Mouse (Mus musculus): ENCODE measurements at regions not wholly inside any gene's neighbourhood (a gene's known extent, or its start where the extent isn't known, plus 50 kb on each side); places are given as distances from the start of the nearest gene placed in this dataset.
"Not testable (repeated sequence)": the region's sequence is repeated elsewhere in the genome, so short reads cannot be mapped to it uniquely, and the experiment has no call there.

DNA sequence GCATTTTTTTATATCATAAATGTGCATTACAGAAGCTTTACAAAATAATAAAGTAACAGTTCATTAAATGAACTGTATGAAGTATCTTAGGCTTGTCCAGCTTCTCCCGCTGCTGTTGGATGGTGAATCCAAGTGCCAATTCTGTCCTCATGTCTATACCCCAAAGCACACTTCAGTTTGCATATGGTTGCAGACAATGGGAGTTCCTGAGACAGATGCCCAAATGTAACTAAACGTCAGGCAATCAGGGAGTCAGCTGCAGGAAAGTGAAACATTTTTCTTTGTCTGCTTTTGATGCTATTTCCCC lies 859.4 kb upstream of the Mms22l start:
- H3K4me2 ChIP-seq: no peak overlapping the region
- H3K27ac ChIP-seq: no peak overlapping the region
- H3K36me3 ChIP-seq: no peaks in the 10 kb centered on the region
- 71% methylated on average over 2 of the region's 2 CpGs for WGBS
- H3K27me3 ChIP-seq: no peaks in the 10 kb centered on the region
- H3K9me3 ChIP-seq (replicated peaks): no peaks in the 10 kb centered on the region
- H3K4me1 ChIP-seq: no peaks in the 10 kb centered on the region
- no peak for ATAC-seq (replicated peaks; ENCODE audit: low FRiP score)
- no peak overlapping the region for H3K4me3 ChIP-seq (replicated peaks)
- no peak overlapping the region for H3K9ac ChIP-seq

DNA sequence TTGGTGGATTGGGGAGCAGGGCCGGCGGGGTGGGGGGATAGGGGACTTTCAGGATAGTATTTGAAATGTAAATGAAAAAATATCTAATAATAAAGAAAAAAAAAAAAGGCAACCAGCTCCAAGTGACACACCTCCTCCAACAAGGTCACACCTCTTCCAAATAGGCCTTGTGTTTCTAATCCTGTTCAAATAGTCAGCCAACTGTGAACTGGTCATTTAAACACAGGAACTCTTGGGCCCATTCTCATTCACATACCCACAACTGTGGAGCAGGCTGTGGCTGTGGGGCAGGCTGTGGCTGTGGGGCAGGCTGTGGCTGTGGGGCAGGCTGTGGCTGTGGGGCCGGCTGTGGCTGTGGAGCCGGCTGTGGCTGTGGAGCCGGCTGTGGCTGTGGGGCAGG lies 839.6 kb upstream of the Mms22l start:
- not testable (repeated sequence) for H3K27me3 ChIP-seq; H3K9ac ChIP-seq; H3K27ac ChIP-seq; H3K9me3 ChIP-seq (replicated peaks); H3K4me3 ChIP-seq (replicated peaks); H3K4me1 ChIP-seq; ATAC-seq (replicated peaks; ENCODE audit: low FRiP score); H3K36me3 ChIP-seq; H3K4me2 ChIP-seq
- WGBS: 91% methylated on average over 5 of the region's 5 CpGs

DNA sequence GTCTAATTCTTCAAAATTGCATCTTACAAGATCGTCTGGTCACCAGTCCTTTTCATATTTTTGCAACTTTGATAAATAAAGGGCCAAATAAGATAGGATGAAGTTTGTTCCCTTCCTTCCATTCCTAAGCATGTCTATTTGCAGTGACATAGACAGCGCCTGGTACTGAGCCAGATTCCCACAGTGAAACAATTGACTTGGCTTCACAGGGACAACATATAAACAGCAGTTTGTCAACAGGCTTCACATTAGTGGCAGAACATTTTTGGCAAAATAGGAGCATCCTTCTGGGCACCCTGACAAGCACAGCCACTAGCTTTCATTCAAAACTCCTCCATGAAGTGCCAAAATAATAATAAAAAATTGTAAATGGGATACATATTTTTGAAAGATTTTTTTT lies 827.4 kb upstream of the Mms22l start:
- H3K36me3 ChIP-seq: no peaks in the 10 kb centered on the region
- H3K4me2 ChIP-seq: no peak overlapping the region
- H3K9ac ChIP-seq: no peak overlapping the region
- H3K4me3 ChIP-seq (replicated peaks): no peak overlapping the region
- no peak for ATAC-seq (replicated peaks; ENCODE audit: low FRiP score)
- H3K9me3 ChIP-seq (replicated peaks): no peaks in the 10 kb centered on the region
- 83% methylated on average over 2 of the region's 2 CpGs for WGBS
- no peak overlapping the region for H3K27ac ChIP-seq
- no peaks in the 10 kb centered on the region for H3K27me3 ChIP-seq
- H3K4me1 ChIP-seq: no peaks in the 10 kb centered on the region

DNA sequence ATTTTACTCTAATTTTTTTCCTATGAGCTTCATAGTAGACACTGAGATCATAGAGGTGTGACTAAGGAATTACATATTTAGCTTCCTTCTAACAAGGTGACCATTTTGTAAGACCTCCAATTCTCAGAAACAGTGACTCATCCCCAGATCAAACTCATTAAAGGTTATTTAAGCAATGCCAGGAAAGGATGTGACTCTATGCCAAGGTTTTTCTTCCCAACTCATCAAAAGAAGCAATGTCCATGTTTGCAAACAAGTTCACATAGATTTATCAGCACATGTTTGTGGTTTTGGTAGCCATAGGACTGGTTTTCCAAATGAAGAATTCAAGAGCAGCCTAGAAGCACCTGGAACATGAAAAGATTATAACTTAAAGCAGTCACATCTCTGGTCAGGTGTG lies 792.6 kb upstream of the Mms22l start:
- H3K9ac ChIP-seq: no peak overlapping the region
- ATAC-seq (replicated peaks; ENCODE audit: low FRiP score): no peak
- H3K4me2 ChIP-seq: no peak overlapping the region
- H3K27me3 ChIP-seq: no peaks in the 10 kb centered on the region
- H3K36me3 ChIP-seq: no peaks in the 10 kb centered on the region
- no peaks in the 10 kb centered on the region for H3K9me3 ChIP-seq (replicated peaks)
- no peaks in the 10 kb centered on the region for H3K4me1 ChIP-seq
- H3K27ac ChIP-seq: no peak overlapping the region
- no peak overlapping the region for H3K4me3 ChIP-seq (replicated peaks)

DNA sequence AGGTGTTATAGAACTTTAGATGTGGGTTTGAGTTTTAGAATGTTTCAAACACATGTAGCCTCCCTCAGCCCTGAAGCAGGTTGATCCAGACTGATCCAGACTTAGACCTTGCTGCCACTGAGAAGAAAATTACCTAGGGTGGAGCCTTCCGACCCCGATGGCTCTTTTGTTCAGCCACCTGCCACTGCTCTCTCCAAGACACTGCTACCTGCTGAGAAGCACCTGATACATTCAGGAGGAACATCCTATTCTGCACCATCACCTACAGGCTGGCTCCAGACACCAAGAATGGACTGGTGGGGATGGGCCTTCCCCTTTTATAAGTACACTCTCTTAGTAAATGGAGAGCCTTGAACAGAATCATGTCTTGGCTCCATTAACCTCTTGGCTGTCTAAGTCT lies 785.5 kb upstream of the Mms22l start:
- no peak overlapping the region for H3K4me3 ChIP-seq (replicated peaks)
- WGBS: 83% methylated on average over 2 of the region's 2 CpGs

DNA sequence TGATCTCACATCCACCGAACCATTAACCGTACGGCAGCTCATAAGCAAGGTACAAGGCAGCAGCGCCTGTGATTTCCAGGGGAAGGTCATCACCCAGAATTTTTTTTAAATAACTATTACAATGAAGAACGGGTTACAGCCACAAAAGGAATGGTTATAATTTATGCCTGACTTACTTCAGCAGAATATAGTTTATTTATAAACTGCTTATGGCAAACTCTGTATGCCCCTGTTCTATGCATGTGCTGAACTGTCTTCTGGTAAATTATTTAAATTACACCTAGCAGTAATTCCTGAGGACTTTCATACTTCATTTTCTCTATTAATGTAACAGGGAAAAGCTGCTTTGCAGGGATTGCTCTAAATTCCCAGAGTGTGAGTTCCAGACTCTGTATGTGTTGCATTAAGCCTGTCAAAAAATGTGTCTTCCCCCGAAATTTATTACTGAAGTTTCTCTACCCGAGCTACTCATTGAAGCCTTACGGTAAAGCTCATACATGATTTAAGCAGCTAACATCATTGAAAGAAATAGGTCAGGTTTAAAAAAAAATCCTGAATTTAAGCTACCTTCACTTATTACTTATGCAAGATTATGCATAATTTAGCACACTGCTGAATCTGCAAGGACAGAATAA lies 782.4 kb upstream of the Mms22l start:
- Histone ChIP-seq H3K9me3 (replicated peaks) (no peaks in the 10 kb centered on the region), H3K4me3 (replicated peaks) (no peak overlapping the region), H3K27me3 (no peaks in the 10 kb centered on the region), H3K36me3 (no peaks in the 10 kb centered on the region), H3K27ac (no peak overlapping the region), H3K9ac (no peak overlapping the region), H3K4me2 (no peak overlapping the region), H3K4me1 (no peaks in the 10 kb centered on the region)
- WGBS: 67% methylated on average over 8 of the region's 8 CpGs
- no peak for ATAC-seq (replicated peaks; ENCODE audit: low FRiP score)

More for the DNA sequence above, 785.5 kb upstream of the Mms22l start:
- Histone ChIP-seq H3K4me1 (no peaks in the 10 kb centered on the region), H3K9me3 (replicated peaks) (no peaks in the 10 kb centered on the region), H3K36me3 (no peaks in the 10 kb centered on the region), H3K27ac (no peak overlapping the region), H3K4me2 (no peak overlapping the region), H3K27me3 (no peaks in the 10 kb centered on the region), H3K9ac (no peak overlapping the region)
- ATAC-seq (replicated peaks; ENCODE audit: low FRiP score): no peak

DNA sequence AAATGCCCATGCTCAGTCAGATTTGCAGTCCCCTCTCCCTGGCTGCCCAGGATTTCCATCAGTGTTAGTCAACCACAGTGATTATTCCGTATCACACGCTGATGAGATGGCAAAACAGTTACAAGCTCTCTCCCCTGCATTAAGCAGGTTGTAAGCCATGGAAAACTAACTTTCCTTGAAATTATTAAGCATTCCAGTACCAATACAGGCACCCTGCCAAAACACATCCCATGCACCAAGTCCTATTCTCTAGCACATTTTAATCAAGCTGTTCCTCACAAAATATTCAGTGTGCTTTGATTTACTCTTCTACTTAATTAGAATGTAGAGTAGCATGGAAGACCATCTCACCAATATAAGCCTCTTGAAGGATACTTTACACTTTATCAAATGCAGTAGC lies 768.4 kb upstream of the Mms22l start:
- Histone ChIP-seq H3K36me3 (no peaks in the 10 kb centered on the region), H3K4me1 (no peaks in the 10 kb centered on the region), H3K27ac (no peak overlapping the region), H3K27me3 (no peaks in the 10 kb centered on the region), H3K9me3 (replicated peaks) (no peaks in the 10 kb centered on the region), H3K9ac (no peak overlapping the region), H3K4me2 (no peak overlapping the region), H3K4me3 (replicated peaks) (no peak overlapping the region)
- WGBS: 78% methylated on average over 2 of the region's 2 CpGs
- ATAC-seq (replicated peaks; ENCODE audit: low FRiP score): no peak

DNA sequence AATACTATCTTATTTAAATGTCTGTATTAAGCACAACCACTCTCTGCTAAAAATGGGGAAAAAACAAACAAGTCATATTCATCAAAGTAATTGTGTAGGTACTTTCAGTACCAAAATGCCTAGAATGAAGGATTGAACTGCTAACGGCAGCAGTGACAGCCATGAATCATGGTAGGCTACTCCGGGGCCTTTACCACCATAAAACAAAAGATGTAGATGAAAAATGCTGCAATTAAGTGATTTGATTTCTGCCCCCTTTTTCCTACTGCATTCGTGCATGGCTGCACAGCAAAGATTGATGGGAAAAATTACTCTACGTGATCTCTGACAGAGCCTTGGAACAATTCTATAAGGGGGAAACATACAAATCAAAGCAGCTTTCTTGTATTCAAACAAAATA lies 763.8 kb upstream of the Mms22l start:
- Histone ChIP-seq H3K27ac (no peak overlapping the region), H3K9me3 (replicated peaks) (no peaks in the 10 kb centered on the region), H3K9ac (no peak overlapping the region), H3K4me1 (no peaks in the 10 kb centered on the region), H3K4me3 (replicated peaks) (no peak overlapping the region), H3K27me3 (no peaks in the 10 kb centered on the region), H3K4me2 (no peak overlapping the region), H3K36me3 (no peaks in the 10 kb centered on the region)
- no peak for ATAC-seq (replicated peaks; ENCODE audit: low FRiP score)
- 38% methylated on average over 4 of the region's 4 CpGs for WGBS

DNA sequence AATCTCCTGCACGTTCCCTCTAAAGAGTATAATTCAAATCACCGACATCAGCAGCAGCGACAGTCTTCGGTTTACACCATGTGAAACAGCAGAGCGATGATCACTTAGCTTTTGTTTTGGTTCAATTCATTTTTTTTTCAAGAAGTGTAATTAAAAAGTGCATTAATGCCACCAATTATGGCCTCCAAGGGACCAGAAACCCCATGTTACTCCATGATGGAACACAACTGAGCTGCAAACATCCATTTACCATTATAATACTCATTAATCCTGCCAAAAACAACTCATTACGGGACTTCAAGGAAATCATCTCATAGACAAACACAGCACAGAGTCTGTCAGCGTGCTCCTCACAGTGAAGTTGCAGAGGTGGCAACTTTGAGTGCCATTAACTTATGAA lies 752.2 kb upstream of the Mms22l start:
- H3K4me1 ChIP-seq: no peaks in the 10 kb centered on the region
- no peak overlapping the region for H3K27ac ChIP-seq
- no peaks in the 10 kb centered on the region for H3K36me3 ChIP-seq
- no peak overlapping the region for H3K4me3 ChIP-seq (replicated peaks)
- H3K9me3 ChIP-seq (replicated peaks): no peaks in the 10 kb centered on the region
- H3K9ac ChIP-seq: no peak overlapping the region
- no peak for ATAC-seq (replicated peaks; ENCODE audit: low FRiP score)
- no peak overlapping the region for H3K4me2 ChIP-seq
- no peaks in the 10 kb centered on the region for H3K27me3 ChIP-seq
- WGBS: 79% methylated on average over 7 of the region's 7 CpGs

DNA sequence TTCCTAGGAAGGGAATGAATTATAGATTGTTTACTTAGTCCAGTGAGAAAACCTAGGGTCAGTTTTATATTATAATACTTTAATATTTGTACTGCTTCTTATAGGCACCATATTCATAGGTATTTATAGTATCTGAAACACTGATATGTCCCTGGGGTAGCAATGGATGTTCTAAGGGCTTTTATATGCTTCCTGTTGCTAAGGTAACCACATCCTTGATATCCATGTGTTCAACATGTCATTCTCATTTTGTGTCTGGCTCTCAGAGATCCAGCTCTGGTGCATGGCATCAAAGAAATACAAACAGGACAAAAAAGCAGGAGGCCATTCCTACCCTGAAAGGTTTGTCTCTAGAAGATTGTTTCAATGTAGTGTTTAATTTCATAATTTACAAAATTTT lies 738.2 kb upstream of the Mms22l start:
- Histone ChIP-seq H3K4me2 (no peak overlapping the region), H3K36me3 (no peaks in the 10 kb centered on the region), H3K9ac (no peak overlapping the region), H3K9me3 (replicated peaks) (no peaks in the 10 kb centered on the region), H3K27ac (no peak overlapping the region), H3K4me1 (no peaks in the 10 kb centered on the region), H3K4me3 (replicated peaks) (no peak overlapping the region), H3K27me3 (no peaks in the 10 kb centered on the region)
- no peak for ATAC-seq (replicated peaks; ENCODE audit: low FRiP score)

DNA sequence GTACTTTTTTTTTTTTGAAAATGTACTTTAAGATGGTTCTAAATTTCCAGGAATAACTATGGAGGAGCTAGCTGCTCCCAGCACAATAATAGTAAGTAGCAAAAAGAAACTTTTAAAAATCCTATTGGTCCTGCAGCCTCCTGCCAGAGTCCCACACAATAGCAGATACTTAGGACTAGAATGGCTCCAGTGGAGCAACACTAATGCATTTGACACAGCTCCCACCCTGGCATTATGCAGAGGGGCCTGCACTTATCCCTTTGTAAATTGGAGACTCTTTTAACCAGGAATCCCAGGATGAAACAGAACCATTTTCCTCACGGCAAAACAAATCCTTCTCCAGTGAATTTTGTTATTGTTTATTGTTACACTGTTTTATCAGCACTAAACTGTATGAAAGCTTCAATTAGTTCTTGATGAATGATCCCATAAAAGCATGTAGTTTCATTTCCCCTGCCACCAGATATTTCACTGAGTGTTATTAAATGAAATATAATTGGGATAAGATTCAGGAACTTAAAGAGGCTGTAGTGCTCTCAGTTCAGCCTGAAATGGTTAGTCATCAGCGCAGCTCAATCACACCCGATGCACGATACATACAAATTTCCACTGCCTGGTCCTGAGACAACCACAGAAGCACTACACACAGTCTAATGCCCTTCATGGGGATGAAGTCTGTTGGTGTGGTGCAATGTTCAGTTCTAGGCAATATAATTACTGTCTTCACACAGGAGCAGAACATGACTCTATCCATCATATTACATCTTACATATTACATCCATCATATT lies 708.6 kb upstream of the Mms22l start:
- Histone ChIP-seq H3K4me2 (no peak overlapping the region), H3K9me3 (replicated peaks) (no peaks in the 10 kb centered on the region), H3K9ac (no peak overlapping the region), H3K27ac (no peak overlapping the region), H3K4me1 (no peaks in the 10 kb centered on the region), H3K27me3 (no peaks in the 10 kb centered on the region), H3K4me3 (replicated peaks) (no peak overlapping the region), H3K36me3 (no peaks in the 10 kb centered on the region)
- ATAC-seq (replicated peaks; ENCODE audit: low FRiP score): no peak
- 77% methylated on average over 4 of the region's 4 CpGs for WGBS

DNA sequence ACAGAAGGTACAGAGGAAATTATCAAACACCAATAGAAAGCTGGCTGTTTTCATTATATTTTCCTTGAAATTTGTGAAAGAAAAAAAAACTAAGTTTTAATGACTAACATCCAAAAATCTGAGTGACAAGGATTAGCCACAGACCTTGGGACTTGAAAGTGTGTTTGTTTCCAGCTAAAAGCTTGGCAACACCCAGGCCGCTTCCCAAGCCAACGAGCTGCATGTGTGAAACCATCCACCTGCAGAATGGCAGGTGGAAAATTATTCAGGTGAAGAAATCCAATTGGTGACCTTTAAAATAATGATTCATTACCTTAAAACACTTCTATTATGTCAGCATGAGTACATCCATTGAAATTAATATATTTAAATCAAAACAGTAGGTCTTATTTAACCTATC lies 672.7 kb upstream of the Mms22l start:
- no peak overlapping the region for H3K9ac ChIP-seq
- no peaks in the 10 kb centered on the region for H3K9me3 ChIP-seq (replicated peaks)
- no peaks in the 10 kb centered on the region for H3K27me3 ChIP-seq
- no peak overlapping the region for H3K4me3 ChIP-seq (replicated peaks)
- no peak overlapping the region for H3K27ac ChIP-seq
- no peak overlapping the region for H3K4me2 ChIP-seq
- no peak for ATAC-seq (replicated peaks; ENCODE audit: low FRiP score)
- WGBS: 70% methylated on average over 2 of the region's 2 CpGs
- H3K36me3 ChIP-seq: no peaks in the 10 kb centered on the region
- H3K4me1 ChIP-seq: no peaks in the 10 kb centered on the region

DNA sequence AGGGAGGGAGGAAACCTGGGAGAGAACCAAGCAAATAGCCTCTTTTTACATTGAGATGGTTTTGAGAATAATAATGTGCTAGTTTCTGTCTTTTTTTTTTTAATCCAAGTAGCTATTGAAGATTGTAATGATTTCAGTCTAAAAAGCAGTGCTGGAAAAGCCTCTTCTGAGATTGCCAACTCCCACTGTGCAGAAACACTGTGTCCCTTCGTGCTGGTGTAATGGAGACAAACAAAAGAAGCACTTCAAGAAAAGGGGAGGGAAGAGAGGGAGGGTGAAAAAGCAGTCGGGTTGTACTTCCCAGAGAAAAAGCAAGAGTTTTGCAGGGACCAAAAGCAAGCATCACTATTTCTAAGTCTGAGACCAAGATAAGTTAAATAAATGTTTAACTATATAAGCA lies 669.4 kb upstream of the Mms22l start:
- no peak for ATAC-seq (replicated peaks; ENCODE audit: low FRiP score)
- H3K4me2 ChIP-seq: no peak overlapping the region

More for the DNA sequence above, 669.4 kb upstream of the Mms22l start:
- H3K9me3 ChIP-seq (replicated peaks): no peaks in the 10 kb centered on the region
- no peaks in the 10 kb centered on the region for H3K27me3 ChIP-seq
- no peaks in the 10 kb centered on the region for H3K4me1 ChIP-seq
- H3K9ac ChIP-seq: no peak overlapping the region
- no peaks in the 10 kb centered on the region for H3K36me3 ChIP-seq
- no peak overlapping the region for H3K4me3 ChIP-seq (replicated peaks)
- WGBS: 6% methylated on average over 2 of the region's 2 CpGs
- no peak overlapping the region for H3K27ac ChIP-seq
